Comparison of ENCODE assay signal across 9 mouse cellular contexts in the genomic region with DNA sequence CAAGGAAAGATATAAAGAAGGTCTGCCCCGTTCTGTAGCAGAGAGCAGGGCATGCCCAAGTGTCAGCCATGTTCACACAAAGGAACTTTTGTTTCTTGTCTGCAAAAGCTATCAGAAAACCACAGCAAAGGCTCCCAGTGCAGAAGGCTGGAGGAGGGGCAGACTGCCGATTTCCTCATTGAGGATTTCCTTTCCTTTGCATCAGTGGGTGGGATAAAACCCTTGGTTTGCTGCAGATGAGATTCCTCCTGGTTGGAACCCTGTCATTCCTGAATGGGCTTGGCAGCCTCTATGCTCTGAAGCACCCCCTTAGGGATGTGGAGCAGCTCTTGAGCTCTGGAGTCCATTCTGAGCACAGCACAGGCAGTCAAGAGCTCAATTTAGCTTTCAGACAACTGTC.
DNase-seq lines count a peak whose midpoint lies in the region; ATAC-seq lines count a peak whose summit lies in the region.
"Had no signal": no experiment of that assay in that cellular context is flagged by ENCODE, and none has a peak within 500 bp of the region (broad histone marks: within the 10 kb centered on the region; RNA-seq: fewer than 3 reads in every experiment).

No protein-coding gene starts in this region.

- H3K9me3 ChIP-seq in neural tube, embryonic 11.5 days (ENCODE audit: control insufficient read depth, low read length), result no peaks in the 10 kb centered on the region
- no peaks in the 10 kb centered on the region for H3K9me3 ChIP-seq in hindbrain, embryonic 13.5 days
- H3K9me3 ChIP-seq in neural tube, embryonic 15.5 days (replicated peaks), result no peaks in the 10 kb centered on the region
- H3K9me3 ChIP-seq: intestine, embryonic 15.5 days had no signal

- no peaks in the 10 kb centered on the region for H3K36me3 ChIP-seq in neural tube, embryonic 11.5 days (ENCODE audit: control insufficient read depth, insufficient read depth, low read length)
- H3K36me3 ChIP-seq in hindbrain, embryonic 13.5 days, result no peaks in the 10 kb centered on the region
- no peaks in the 10 kb centered on the region for H3K36me3 ChIP-seq in neural tube, embryonic 15.5 days
- H3K36me3 ChIP-seq: intestine, embryonic 15.5 days had no signal

- H3K27ac ChIP-seq in neural tube, embryonic 11.5 days (ENCODE audit: low read depth, low read length), result no peak overlapping the region
- no peak overlapping the region for H3K27ac ChIP-seq in hindbrain, embryonic 13.5 days
- H3K27ac ChIP-seq in neural tube, embryonic 15.5 days (replicated peaks), result peak overlapping the region; percentile 54; the same call in 1 of the 2 replicates
- H3K27ac ChIP-seq: intestine, embryonic 15.5 days had no signal

- 14% methylated on average over 2 of the region's 2 CpGs for WGBS in neural tube, embryonic 11.5 days
- WGBS in hindbrain, embryonic 13.5 days, result 15% methylated on average over 2 of the region's 2 CpGs
- WGBS in neural tube, embryonic 15.5 days, result 28% methylated on average over 2 of the region's 2 CpGs

- no peak overlapping the region for H3K4me3 ChIP-seq in neural tube, embryonic 11.5 days (ENCODE audit: low read depth, low read length)
- no peak overlapping the region for H3K4me3 ChIP-seq in hindbrain, embryonic 13.5 days
- H3K4me3 ChIP-seq in neural tube, embryonic 15.5 days (replicated peaks), result no peak overlapping the region
- H3K4me3 ChIP-seq: intestine, embryonic 15.5 days had no signal

- ATAC-seq in neural tube, embryonic 11.5 days (ENCODE audit: insufficient read depth, low FRiP score, low TSS enrichment), result no peak
- ATAC-seq in hindbrain, embryonic 13.5 days (ENCODE audit: low FRiP score), result no peak
- peak; percentile 69 for ATAC-seq in neural tube, embryonic 15.5 days (ENCODE audit: low FRiP score)
- ATAC-seq in megakaryocyte-erythroid progenitor cell, adult 5-6 weeks (replicated peaks; ENCODE audit: low FRiP score, low TSS enrichment, poor library complexity, severe bottlenecking), result no peak
- ATAC-seq: intestine, embryonic 15.5 days had no signal

- H3K9ac ChIP-seq in neural tube, embryonic 11.5 days (ENCODE audit: low read length), result no peak overlapping the region
- no peak overlapping the region for H3K9ac ChIP-seq in hindbrain, embryonic 13.5 days
- no peak overlapping the region for H3K9ac ChIP-seq in neural tube, embryonic 15.5 days (replicated peaks)
- H3K9ac ChIP-seq: intestine, embryonic 15.5 days had no signal

- intact Hi-C loops in heart, postnatal 10 days (cut with DNase I), result no loop called here

- no peaks in the 10 kb centered on the region for H3K27me3 ChIP-seq in neural tube, embryonic 11.5 days (ENCODE audit: control insufficient read depth, insufficient read depth, low read length)
- H3K27me3 ChIP-seq in hindbrain, embryonic 13.5 days, result no peaks in the 10 kb centered on the region
- H3K27me3 ChIP-seq in neural tube, embryonic 15.5 days (replicated peaks), result no peaks in the 10 kb centered on the region
- H3K27me3 ChIP-seq: intestine, embryonic 15.5 days had no signal

- no peak overlapping the region for H3K4me2 ChIP-seq in neural tube, embryonic 11.5 days (ENCODE audit: low read depth)
- 0 out of 2 replicates have a peak overlapping the region, but pooled peaks have one; percentile 2 for H3K4me2 ChIP-seq in hindbrain, embryonic 13.5 days
- peak overlapping the region; percentile 27 for H3K4me2 ChIP-seq in neural tube, embryonic 15.5 days
- H3K4me2 ChIP-seq: intestine, embryonic 15.5 days had no signal

- H3K4me1 ChIP-seq in neural tube, embryonic 11.5 days (ENCODE audit: control insufficient read depth, insufficient read depth, low read length), result no peaks in the 10 kb centered on the region
- H3K4me1 ChIP-seq in hindbrain, embryonic 13.5 days (replicated peaks), result peaks cover 6% of the 10 kb centered on the region
- H3K4me1 ChIP-seq in neural tube, embryonic 15.5 days, result peaks cover 12% of the 10 kb centered on the region
- H3K4me1 ChIP-seq: intestine, embryonic 15.5 days had no signal

- peak; percentile 17 for DNase-seq in neural tube, embryonic 11.5 days (ENCODE audit: low spot score)
- DNase-seq in neural tube, embryonic 10.5 days (ENCODE audit: extremely low spot score, low spot score), result no peak
- DNase-seq in lung, adult 18-20 months, result peak; percentile 21 to 43
- no peak for DNase-seq in urinary bladder, adult 18-20 months (ENCODE audit: low spot score in 2 of 2)
- DNase-seq in heart, postnatal 10 days, result no peak

Comparison
In these comparisons a context has a peak if more than half of its experiments do, and no peak if none do; other contexts are left out.
1. DNase-seq: peak in neural tube, embryonic 11.5 days (single experiment) and lung, adult 18-20 months (2 of 2); none in neural tube, embryonic 10.5 days (single experiment), urinary bladder, adult 18-20 months (0 of 2) and heart, postnatal 10 days (0 of 2).